Mouse (Mus musculus): Measurements from ENCODE around the gene Ranbp3l.
A peak's percentile ranks its signal among the peaks of the same experiment; 100 is the strongest.

Ranbp3l gene

GRCm38 (mm10) chr15:9070912-9071555 lies 103.3 kb downstream of the Ranbp3l start, which contains the start of gene Nadk2:
TSS of gene Nadk2 (plus strand) at chr15:9071260.
- peak; percentile 98 to 99 for DNase-seq (ENCODE audit: low spot score in 2 of 2)

GRCm38 (mm10) chr15:9071556-9072544 lies 104.1 kb downstream of the Ranbp3l start:
- peak; percentile 43 to 52 for DNase-seq (ENCODE audit: low spot score in 2 of 2)

- DNase-seq (ENCODE audit: low spot score in 2 of 2): no peak
Measured at GRCm38 (mm10) chr15:9072630-9073029, 104.9 kb downstream of the Ranbp3l start.

- DNase-seq (ENCODE audit: low spot score in 2 of 2): no peak
Measured at GRCm38 (mm10) chr15:9073067-9073608, 105.4 kb downstream of the Ranbp3l start.

GRCm38 (mm10) chr15:9073684-9074083 lies 105.9 kb downstream of the Ranbp3l start:
- no peak for DNase-seq (ENCODE audit: low spot score in 2 of 2)

- no peak for DNase-seq (ENCODE audit: low spot score in 2 of 2)
Measured at GRCm38 (mm10) chr15:9074139-9074538, 106.4 kb downstream of the Ranbp3l start.

GRCm38 (mm10) chr15:9074671-9075070 lies 106.9 kb downstream of the Ranbp3l start:
- DNase-seq (ENCODE audit: low spot score in 2 of 2): no peak

- no peak for DNase-seq (ENCODE audit: low spot score in 2 of 2)
Measured at GRCm38 (mm10) chr15:9075608-9076200, 108.0 kb downstream of the Ranbp3l start.

- DNase-seq (ENCODE audit: low spot score in 2 of 2): no peak
Measured at GRCm38 (mm10) chr15:9078481-9079300, 110.9 kb downstream of the Ranbp3l start.

GRCm38 (mm10) chr15:9079626-9080025 lies 111.9 kb downstream of the Ranbp3l start:
- DNase-seq (ENCODE audit: low spot score in 2 of 2): no peak

GRCm38 (mm10) chr15:9080206-9080605 lies 112.5 kb downstream of the Ranbp3l start:
- no peak for DNase-seq (ENCODE audit: low spot score in 2 of 2)

GRCm38 (mm10) chr15:9081294-9081693 lies 113.5 kb downstream of the Ranbp3l start:
- DNase-seq (ENCODE audit: low spot score in 2 of 2): no peak

- DNase-seq (ENCODE audit: low spot score in 2 of 2): no peak
Measured at GRCm38 (mm10) chr15:9082753-9083152, 115.0 kb downstream of the Ranbp3l start.

- DNase-seq (ENCODE audit: low spot score in 2 of 2): no peak
Measured at GRCm38 (mm10) chr15:9086813-9087212, 119.1 kb downstream of the Ranbp3l start.

GRCm38 (mm10) chr15:9087421-9087820 lies 119.7 kb downstream of the Ranbp3l start:
- no peak for DNase-seq (ENCODE audit: low spot score in 2 of 2)

GRCm38 (mm10) chr15:9087895-9088682 lies 120.3 kb downstream of the Ranbp3l start:
- no peak for DNase-seq (ENCODE audit: low spot score in 2 of 2)

- DNase-seq (ENCODE audit: low spot score in 2 of 2): no peak
Measured at GRCm38 (mm10) chr15:9088683-9089072, 120.9 kb downstream of the Ranbp3l start.

GRCm38 (mm10) chr15:9089136-9089720 lies 121.5 kb downstream of the Ranbp3l start:
- no peak for DNase-seq (ENCODE audit: low spot score in 2 of 2)

- DNase-seq (ENCODE audit: low spot score in 2 of 2): no peak
Measured at GRCm38 (mm10) chr15:9090662-9091061, 122.9 kb downstream of the Ranbp3l start.

All from frontal cortex, postnatal 10 days (tissue).